Mouse (Mus musculus): ENCODE data around the gene Nedd9.

The Nedd9 gene

GRCm38 (mm10) chr13:41343163-41343886 is 143.8 kb downstream of the Nedd9 start:
- DNase-seq (ENCODE audit: low spot score in 2 of 2), result no peak

DNA sequence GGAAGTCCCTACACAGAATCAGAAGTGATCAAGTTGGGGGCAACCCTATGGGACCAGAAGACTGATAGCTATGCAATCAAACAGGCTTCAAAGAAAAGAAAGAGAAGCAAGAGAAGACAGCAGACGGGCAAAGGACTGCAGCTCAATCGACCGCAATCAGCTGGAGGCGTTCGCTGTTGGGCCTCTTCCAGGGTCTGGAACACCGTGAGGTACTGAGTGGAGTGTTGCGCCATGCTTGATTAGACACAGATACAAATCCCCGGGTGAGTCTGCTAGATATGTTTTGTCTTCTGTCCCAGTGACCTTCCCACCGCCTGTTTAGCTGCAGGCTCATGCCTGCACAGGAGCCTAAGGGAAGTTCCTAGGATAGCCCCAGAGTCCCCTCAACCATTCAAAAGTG is 145.7 kb downstream of the Nedd9 start:
- DNase-seq (ENCODE audit: low spot score in 2 of 2), result peak in 1 of 2 experiments; percentile 29

DNA sequence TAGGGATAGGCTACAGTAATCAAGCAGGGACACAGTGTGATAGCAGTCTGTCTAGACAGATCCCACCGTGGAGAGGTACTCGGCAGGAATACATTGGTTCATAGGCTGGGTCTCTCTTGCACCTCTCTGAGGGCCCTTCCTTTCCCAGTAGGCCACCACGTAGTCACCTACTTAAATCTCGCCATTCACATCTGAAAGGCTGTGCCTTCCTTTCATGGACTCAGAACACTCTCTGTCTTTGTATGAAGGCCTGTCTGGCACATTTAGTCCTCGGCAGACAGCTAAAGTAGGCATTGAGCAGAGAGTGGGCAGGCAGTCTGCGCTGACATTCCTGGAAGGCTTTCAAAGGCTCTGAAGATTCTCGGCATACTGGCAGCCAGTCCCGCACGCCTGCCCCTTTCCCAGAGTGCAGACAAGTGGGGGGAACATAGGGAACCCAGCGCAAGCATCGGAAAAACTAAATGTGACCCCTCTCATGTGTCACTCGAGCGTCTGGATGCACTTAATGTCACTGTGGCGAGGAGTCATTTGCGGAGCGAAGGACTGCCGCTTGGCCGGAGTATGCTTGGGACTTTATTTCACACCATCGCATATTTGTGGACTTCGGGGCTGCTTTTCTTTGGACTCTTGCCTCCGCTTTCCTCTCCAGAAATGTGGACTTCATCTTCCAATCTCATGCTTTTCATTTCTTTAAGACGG is 147.4 kb downstream of the Nedd9 start:
- peak in 1 of 2 experiments; percentile 27 for DNase-seq (ENCODE audit: low spot score in 2 of 2)

DNA sequence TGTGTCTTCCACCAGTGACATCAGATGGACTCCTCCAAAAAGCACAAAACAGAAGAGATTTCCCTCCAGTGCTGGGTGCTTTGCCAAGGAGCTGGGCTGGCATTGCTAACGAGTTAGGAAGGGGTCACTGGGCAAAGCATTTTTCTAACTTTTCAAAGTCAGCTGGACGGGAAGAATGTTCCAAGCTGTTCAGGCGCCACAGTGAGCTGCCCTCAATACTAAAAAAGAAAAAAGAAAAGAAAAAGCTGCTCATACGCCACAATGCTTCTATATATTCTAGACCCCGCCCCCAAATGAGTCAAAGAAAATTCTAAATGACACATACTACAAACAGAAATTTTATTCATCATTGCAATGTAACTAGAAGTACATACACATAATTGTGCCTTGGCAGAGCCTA is 148.0 kb downstream of the Nedd9 start:
- peak in 1 of 2 experiments; percentile 41 for DNase-seq (ENCODE audit: low spot score in 2 of 2)

- DNase-seq (ENCODE audit: low spot score in 2 of 2), result no peak
Observed at GRCm38 (mm10) chr13:41337407-41337806, 149.8 kb downstream of the Nedd9 start.

- DNase-seq (ENCODE audit: low spot score in 2 of 2), result no peak
Observed at GRCm38 (mm10) chr13:41336260-41336659, 150.9 kb downstream of the Nedd9 start.

DNA sequence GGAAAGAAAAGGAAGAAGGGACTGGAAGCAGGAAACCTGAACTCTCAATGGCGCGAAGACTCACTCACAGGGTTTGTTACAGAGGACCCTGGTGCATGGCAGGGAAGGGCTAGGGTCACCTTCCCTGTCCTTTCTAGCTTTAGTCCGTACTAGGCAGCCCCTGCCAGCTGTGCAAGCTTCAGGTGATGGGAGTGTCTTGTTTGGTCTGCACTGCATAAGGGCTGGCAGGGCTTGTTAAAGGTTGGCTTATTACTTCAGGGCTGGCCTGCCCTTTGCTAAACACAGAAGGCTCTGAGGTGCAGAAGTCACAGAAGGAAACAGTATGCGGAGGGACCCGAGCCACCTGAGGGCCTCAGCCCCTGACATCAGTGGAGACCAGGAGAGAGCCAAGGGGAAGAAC is 151.4 kb downstream of the Nedd9 start:
- DNase-seq (ENCODE audit: low spot score in 2 of 2), result no peak

DNA sequence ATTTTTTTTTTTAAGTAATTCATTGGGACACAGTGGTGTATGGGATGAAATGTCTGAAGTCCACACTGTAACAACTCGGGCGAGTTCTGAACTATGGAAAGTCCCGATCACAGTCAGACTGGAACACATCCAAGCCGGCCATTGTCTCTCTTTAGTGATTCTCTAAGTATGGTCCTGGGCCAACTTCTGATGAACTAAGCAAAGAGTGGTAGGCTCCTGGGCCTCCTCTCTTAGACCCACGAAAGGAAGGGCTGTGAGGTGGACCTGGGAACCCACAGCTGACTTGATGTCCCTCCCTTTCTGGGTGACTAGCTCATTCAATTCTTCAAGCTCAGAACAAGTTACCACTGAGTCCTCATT is 152.5 kb downstream of the Nedd9 start:
- no peak for DNase-seq (ENCODE audit: low spot score in 2 of 2)

GRCm38 (mm10) chr13:41333889-41334640 is 153.1 kb downstream of the Nedd9 start:
- no peak for DNase-seq (ENCODE audit: low spot score in 2 of 2)

DNA sequence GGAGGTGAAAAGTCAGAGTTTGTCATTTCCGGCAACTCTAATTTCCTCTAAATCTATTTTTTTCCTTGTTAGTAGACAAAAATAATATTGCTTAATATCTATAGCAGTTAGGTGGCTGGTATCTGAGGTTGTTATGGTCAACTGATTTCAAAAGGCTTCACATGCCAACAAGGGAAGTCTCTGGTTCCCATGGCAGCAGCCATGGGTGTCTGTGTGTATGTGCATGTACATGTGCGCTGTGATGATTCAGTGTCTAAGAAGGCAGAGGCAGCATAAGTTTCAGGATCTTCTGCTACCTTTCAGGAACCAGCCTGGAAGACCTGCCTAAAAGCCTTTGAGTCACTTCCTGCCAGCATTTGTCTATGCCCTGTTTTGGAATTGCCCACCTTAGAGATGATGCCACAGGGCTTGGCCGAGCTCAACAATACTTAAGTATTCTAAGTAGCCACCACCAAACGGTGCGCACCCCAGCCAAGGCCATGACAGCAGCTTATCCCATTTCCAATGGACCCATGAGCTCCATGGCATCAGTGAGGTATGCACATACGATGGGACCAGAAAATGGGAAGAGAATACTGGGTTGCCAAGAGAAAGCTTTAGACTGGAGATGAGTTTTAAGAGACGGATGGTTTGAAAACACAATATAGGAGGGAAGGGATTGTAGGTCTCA is 155.4 kb downstream of the Nedd9 start:
- DNase-seq (ENCODE audit: low spot score in 2 of 2), result no peak

DNA sequence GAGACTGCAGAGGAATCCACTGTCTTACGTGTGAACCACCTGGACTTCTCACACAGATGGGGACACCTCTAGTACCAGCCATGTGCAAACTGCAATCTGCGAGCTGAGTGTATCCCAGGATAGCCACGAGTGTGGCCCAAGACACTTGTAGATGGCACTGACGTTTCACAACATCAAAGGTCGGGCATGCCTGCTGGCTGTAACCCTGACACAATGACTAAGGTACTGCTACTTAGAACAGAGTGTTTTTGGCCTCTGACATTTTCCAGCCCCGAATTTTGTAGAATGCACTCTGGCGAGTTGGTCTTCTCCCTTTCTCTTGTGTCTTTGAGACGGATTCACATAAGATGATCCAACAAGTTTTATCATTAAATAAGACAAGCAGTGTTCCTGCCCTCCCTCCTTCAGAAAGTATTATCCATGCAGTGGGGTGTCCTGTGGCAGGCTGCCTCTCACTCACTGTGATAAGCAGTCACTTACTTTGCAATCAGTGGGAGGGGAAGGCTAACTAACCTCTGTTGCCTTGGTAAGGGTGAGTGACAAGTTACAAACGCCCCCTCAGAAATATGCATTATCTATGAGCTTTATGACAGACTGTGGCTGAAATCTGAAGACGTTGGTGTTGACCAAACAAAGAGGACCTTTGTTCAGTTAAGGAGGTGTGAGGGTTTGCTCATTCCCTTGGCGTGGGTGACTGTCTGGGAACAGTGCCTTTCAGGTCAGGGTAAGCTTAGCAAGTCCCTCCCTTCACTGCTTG is 156.4 kb downstream of the Nedd9 start:
- no peak for DNase-seq (ENCODE audit: low spot score in 2 of 2)

DNA sequence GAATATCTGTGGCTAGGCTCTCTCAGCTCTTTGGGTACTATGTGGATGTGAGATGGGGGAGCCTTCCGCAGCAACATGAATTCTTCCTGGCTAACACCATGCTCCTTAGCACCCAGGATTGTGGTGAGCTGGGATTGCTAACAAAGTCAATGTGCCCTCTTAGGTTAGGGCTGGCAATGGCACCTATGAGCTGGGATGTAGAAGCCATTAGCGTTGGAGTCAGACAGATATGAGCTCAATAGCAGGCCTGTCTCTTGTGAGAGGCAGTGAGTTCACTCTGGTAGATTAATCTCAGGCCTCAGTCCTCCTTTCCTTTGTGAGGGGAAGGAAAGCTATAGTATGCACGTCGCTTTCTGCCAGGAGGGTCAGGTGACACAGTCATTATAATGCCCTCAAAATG is 157.1 kb downstream of the Nedd9 start:
- no peak for DNase-seq (ENCODE audit: low spot score in 2 of 2)

GRCm38 (mm10) chr13:41328481-41328880 is 158.7 kb downstream of the Nedd9 start:
- DNase-seq (ENCODE audit: low spot score in 2 of 2), result no peak

DNA sequence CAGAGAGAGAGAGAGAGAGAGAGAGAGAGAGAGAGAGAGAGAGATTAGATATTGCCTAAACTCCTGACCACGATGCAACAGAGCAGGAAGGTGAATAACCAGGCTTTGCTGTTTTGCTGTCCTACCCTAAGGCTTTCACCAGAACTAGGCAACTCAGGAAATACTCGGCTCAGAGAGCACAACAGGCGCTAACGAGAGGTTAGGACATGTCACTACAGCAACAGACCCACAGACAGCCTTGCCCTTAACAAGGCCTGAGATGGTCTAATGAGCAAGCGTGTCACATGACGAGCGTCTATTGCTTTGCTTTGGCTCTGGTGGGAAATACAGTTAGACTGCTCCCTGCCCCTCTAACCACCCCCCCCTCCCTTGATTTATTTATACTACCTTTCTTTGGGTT is 159.6 kb downstream of the Nedd9 start:
- no peak for DNase-seq (ENCODE audit: low spot score in 2 of 2)

DNA sequence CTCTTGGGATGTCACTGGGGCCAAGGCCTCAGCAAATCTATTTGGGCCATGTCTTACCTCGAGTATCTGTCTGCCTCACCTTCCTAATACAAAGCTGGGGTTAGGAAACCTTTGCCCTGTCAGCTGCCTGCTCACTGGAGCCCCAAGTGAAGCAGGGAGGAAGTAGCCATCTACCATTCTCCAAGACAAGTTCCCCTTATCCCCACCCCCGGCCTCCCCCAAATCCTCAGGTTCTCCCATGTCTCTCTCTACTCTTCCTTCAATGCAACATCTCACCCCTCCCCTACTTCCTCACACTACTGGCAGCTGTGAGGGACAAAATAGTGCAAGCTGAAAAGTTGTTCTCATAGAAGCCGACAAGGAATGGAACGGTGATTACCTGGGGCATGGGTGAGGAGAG is 161.0 kb downstream of the Nedd9 start:
- no peak for DNase-seq (ENCODE audit: low spot score in 2 of 2)

GRCm38 (mm10) chr13:41325346-41325745 is 161.8 kb downstream of the Nedd9 start:
- no peak for DNase-seq (ENCODE audit: low spot score in 2 of 2)

DNA sequence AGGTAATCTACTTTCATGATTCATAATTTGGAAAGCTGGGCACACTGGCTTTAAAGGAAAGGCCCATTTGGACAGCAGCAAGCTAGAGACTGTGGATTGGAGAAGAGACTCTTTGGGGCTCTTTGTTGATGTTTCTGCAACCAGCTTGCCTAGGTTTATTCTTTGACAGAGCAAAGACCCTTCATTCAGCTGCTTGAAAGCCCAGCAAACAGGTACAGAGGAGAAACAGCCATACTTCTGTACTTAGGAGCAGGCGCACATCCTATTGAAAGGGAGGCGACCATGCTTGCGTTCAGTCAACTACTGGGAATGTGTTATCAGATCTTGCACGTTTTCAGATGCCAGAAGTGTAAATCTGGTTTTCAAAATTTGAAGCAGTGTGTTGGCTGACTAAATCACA is 162.5 kb downstream of the Nedd9 start:
- no peak for DNase-seq (ENCODE audit: low spot score in 2 of 2)

GRCm38 (mm10) chr13:41321433-41321832 is 165.7 kb downstream of the Nedd9 start:
- DNase-seq (ENCODE audit: low spot score in 2 of 2), result no peak

DNA sequence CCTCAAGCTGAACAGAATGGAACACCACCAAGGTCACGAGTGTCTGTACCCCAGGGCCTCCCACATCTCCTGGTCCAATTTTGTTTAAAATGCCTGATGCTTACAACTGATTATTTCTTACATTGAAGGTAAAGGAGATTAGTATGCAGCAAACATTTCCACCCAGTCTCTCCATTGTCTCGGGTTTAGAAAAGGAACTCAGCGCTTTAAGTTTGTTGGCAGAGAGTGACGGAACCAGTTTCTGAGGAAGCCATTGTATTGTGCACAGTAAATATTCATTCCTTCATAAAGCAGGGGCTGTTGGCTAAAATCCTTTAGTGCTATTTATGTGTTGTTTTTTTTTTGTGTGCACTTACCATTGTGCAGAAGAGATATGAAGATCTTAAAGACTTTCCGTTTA is 166.4 kb downstream of the Nedd9 start:
- no peak for DNase-seq (ENCODE audit: low spot score in 2 of 2)

- peak; percentile 54 to 77 for DNase-seq (ENCODE audit: low spot score in 2 of 2)
Observed at GRCm38 (mm10) chr13:41302716-41303115, 184.4 kb downstream of the Nedd9 start.

- no peak for DNase-seq (ENCODE audit: low spot score in 2 of 2)
Observed at GRCm38 (mm10) chr13:41300037-41300436, 187.1 kb downstream of the Nedd9 start.
